Mouse (Mus musculus) CH12.LX (cell line): ENCODE data around the gene Pnrc2. TPM values are rescaled to one million over a fixed set of nuclear protein-coding genes. Genes with fewer than 3 reads are reported as not detected.

Experiments used
- DNase-seq: peaks from one replicate; pipeline ENCODE4 v3.0.0-alpha.2; 2013; ENCODE audit errors: extremely low read depth
- H3K27ac ChIP-seq: 2 replicates; pipeline ENCODE4 v1.5.1; 2012; ENCODE audit warnings: low read depth, mild to moderate bottlenecking, control low read depth, moderate library complexity; ENCODE audit not compliant: insufficient read depth
- H3K27me3 ChIP-seq: replicated peaks from 2 replicates; pipeline ENCODE3; 2012; ENCODE audit warnings: inconsistent platforms
- H3K36me3 ChIP-seq, 2 experiments: replicated peaks in 1 of 2; 2 replicates each; pipeline versions ENCODE3 to v1.6.1; 2012; ENCODE audit warnings: inconsistent platforms in 1 of 2, low read length in 1 of 2, mild to moderate bottlenecking in 1 of 2, mixed read lengths in 1 of 2, moderate library complexity in 1 of 2; ENCODE audit not compliant: control insufficient read depth in 1 of 2, insufficient read depth in 1 of 2
- H3K4me1 ChIP-seq, 2 experiments: 2 replicates each; pipeline ENCODE4 v1.6.1; 2012; ENCODE audit warnings: inconsistent platforms in 1 of 2, moderate library complexity in 1 of 2; ENCODE audit not compliant: insufficient read depth in 2 of 2, control insufficient read depth in 1 of 2
- H3K4me2 ChIP-seq: 2 replicates; pipeline ENCODE4 v1.6.1; 2012; ENCODE audit warnings: low read depth, mild to moderate bottlenecking, control low read depth; ENCODE audit not compliant: poor library complexity, insufficient read depth, severe bottlenecking
- H3K4me3 ChIP-seq, 3 experiments: fragments of 150-350 bp in 1 of 3; sonication (generic) in 1 of 3; replicated peaks in 1 of 3; 2 replicates each; pipeline versions ENCODE3 to v1.5.1; 2011 to 2012; ENCODE audit warnings: low read depth in 2 of 3, low read length in 2 of 3, mild to moderate bottlenecking in 2 of 3, moderate library complexity in 2 of 3, control low read depth in 1 of 3, improper control_type of control experiment in 1 of 3, inconsistent platforms in 1 of 3, mixed read lengths in 1 of 3; ENCODE audit not compliant: poor library complexity in 1 of 3
- H3K79me2 ChIP-seq: replicated peaks from 2 replicates; pipeline ENCODE4 v1.6.1; 2012; ENCODE audit warnings: mild to moderate bottlenecking, moderate library complexity; ENCODE audit not compliant: control insufficient read depth, poor library complexity, insufficient read depth, severe bottlenecking; ENCODE audit errors: extremely low read depth
- H3K9ac ChIP-seq: 2 replicates; pipeline ENCODE4 v1.6.1; 2012; ENCODE audit warnings: low read depth, mild to moderate bottlenecking, control low read depth, moderate library complexity; ENCODE audit not compliant: insufficient read depth
- H3K9me3 ChIP-seq: replicated peaks from 2 replicates; pipeline ENCODE3; 2012; ENCODE audit warnings: low read length, inconsistent platforms, mixed read lengths
- BHLHE40 ChIP-seq: IDR thresholded peaks from 2 replicates; pipeline ENCODE4 v1.6.1; 2011; ENCODE audit warnings: mild to moderate bottlenecking, low read depth, low read length, improper control_type of control experiment
- CHD1 ChIP-seq: IDR thresholded peaks from 2 replicates; pipeline ENCODE4 v1.6.1; 2012; ENCODE audit warnings: low read depth, low read length, improper control_type of control experiment, inconsistent platforms
- CHD2 ChIP-seq: IDR thresholded peaks from 2 replicates; pipeline ENCODE4 v1.6.1; 2011; ENCODE audit warnings: low read length, improper control_type of control experiment
- CTCF ChIP-seq, 2 experiments: IDR thresholded peaks in 1 of 2; conservative IDR thresholded peaks in 1 of 2; 2 replicates each; pipeline ENCODE4 v1.5.1; 2011 to 2012; ENCODE audit warnings: low read depth in 2 of 2, low read length in 2 of 2, improper control_type of control experiment in 1 of 2, inconsistent platforms in 1 of 2, mild to moderate bottlenecking in 1 of 2, moderate library complexity in 1 of 2
- E2F4 ChIP-seq: IDR thresholded peaks from 2 replicates; pipeline ENCODE4 v1.6.1; 2011; ENCODE audit warnings: low read depth, low read length, improper control_type of control experiment; ENCODE audit not compliant: insufficient replicate concordance
- ELF1 ChIP-seq: IDR thresholded peaks from 2 replicates; pipeline ENCODE4 v1.6.1; 2014; ENCODE audit warnings: low read depth, mild to moderate bottlenecking, inconsistent platforms, low read length, improper control_type of control experiment
- EP300 ChIP-seq: IDR thresholded peaks from 2 replicates; pipeline ENCODE4 v1.6.1; 2011; ENCODE audit warnings: low read length, improper control_type of control experiment
- ETS1 ChIP-seq: conservative IDR thresholded peaks from 2 replicates; pipeline ENCODE4 v1.6.1; 2012; ENCODE audit warnings: low read depth, mild to moderate bottlenecking, inconsistent platforms, low read length, improper control_type of control experiment, moderate library complexity
- HCFC1 ChIP-seq: IDR thresholded peaks from 2 replicates; pipeline ENCODE4 v1.6.1; 2012; ENCODE audit warnings: low read depth, mild to moderate bottlenecking, inconsistent platforms, low read length, improper control_type of control experiment
- IRF4 ChIP-seq: IDR thresholded peaks from 2 replicates; pipeline ENCODE4 v1.6.1; 2014; ENCODE audit warnings: low read depth, mild to moderate bottlenecking, inconsistent platforms, low read length, improper control_type of control experiment
- JUN ChIP-seq: IDR thresholded peaks from 2 replicates; pipeline ENCODE4 v1.6.1; 2011; ENCODE audit warnings: low read depth, mild to moderate bottlenecking, low read length, improper control_type of control experiment, moderate library complexity; ENCODE audit not compliant: insufficient read depth
- JUND ChIP-seq: conservative IDR thresholded peaks from 2 replicates; pipeline ENCODE4 v1.6.1; 2011; ENCODE audit warnings: low read depth, low read length, improper control_type of control experiment
- MAFK ChIP-seq: IDR thresholded peaks from 2 replicates; pipeline ENCODE4 v1.6.1; 2011; ENCODE audit warnings: low read length, improper control_type of control experiment; ENCODE audit not compliant: insufficient replicate concordance
- MAX ChIP-seq: IDR thresholded peaks from 2 replicates; pipeline ENCODE4 v1.6.1; 2011; ENCODE audit warnings: low read length, improper control_type of control experiment
- MAZ ChIP-seq: IDR thresholded peaks from 2 replicates; pipeline ENCODE4 v1.6.1; 2012; ENCODE audit warnings: low read depth, mild to moderate bottlenecking, inconsistent platforms, low read length, improper control_type of control experiment, moderate library complexity
- MEF2A ChIP-seq: IDR thresholded peaks from 2 replicates; pipeline ENCODE4 v1.6.1; 2014; ENCODE audit warnings: low read depth, mild to moderate bottlenecking, inconsistent platforms, low read length, improper control_type of control experiment, borderline replicate concordance
- MXI1 ChIP-seq: IDR thresholded peaks from 2 replicates; pipeline ENCODE4 v1.6.1; 2011; ENCODE audit warnings: mild to moderate bottlenecking, low read depth, low read length, improper control_type of control experiment
- MYC ChIP-seq: IDR thresholded peaks from 2 replicates; pipeline ENCODE4 v1.6.1; 2011; ENCODE audit warnings: low read depth, mild to moderate bottlenecking, improper control_type of control experiment, low read length
- NELFE ChIP-seq: IDR thresholded peaks from 2 replicates; pipeline ENCODE4 v1.6.1; 2011; ENCODE audit warnings: low read depth, low read length, improper control_type of control experiment
- NRF1 ChIP-seq: IDR thresholded peaks from 2 replicates; pipeline ENCODE4 v1.6.1; 2014; ENCODE audit warnings: low read depth, mild to moderate bottlenecking, inconsistent platforms, low read length, improper control_type of control experiment, moderate library complexity
- PAX5 ChIP-seq: IDR thresholded peaks from 2 replicates; pipeline ENCODE4 v1.6.1; 2012; ENCODE audit warnings: low read length, inconsistent platforms, mixed read lengths
- POLR2A ChIP-seq: IDR thresholded peaks from 2 replicates; pipeline ENCODE4 v1.6.1; 2011; ENCODE audit warnings: low read depth, mild to moderate bottlenecking, improper control_type of control experiment, low read length
- POLR2AphosphoS2 ChIP-seq: IDR thresholded peaks from 2 replicates; pipeline ENCODE4 v1.6.1; 2011; ENCODE audit warnings: low read depth, low read length, improper control_type of control experiment
- RCOR1 ChIP-seq: conservative IDR thresholded peaks from 2 replicates; pipeline ENCODE4 v1.6.1; 2012; ENCODE audit warnings: low read depth, mild to moderate bottlenecking, inconsistent platforms, low read length, improper control_type of control experiment
- SIN3A ChIP-seq: IDR thresholded peaks from 2 replicates; pipeline ENCODE4 v1.6.1; 2012; ENCODE audit warnings: low read length, improper control_type of control experiment, inconsistent platforms
- SMC3 ChIP-seq: IDR thresholded peaks from 2 replicates; pipeline ENCODE4 v1.6.1; 2011; ENCODE audit warnings: low read depth, low read length, improper control_type of control experiment
- TBP ChIP-seq: conservative IDR thresholded peaks from 2 replicates; pipeline ENCODE4 v1.6.1; 2011; ENCODE audit warnings: low read depth, low read length, improper control_type of control experiment
- TCF12 ChIP-seq: IDR thresholded peaks from 2 replicates; pipeline ENCODE4 v1.6.1; 2014; ENCODE audit warnings: low read depth, mild to moderate bottlenecking, inconsistent platforms, low read length, improper control_type of control experiment
- UBTF ChIP-seq: IDR thresholded peaks from 2 replicates; pipeline ENCODE4 v1.6.1; 2012; ENCODE audit warnings: low read depth, mild to moderate bottlenecking, inconsistent platforms, low read length, improper control_type of control experiment, moderate library complexity
- USF1 ChIP-seq: IDR thresholded peaks from 2 replicates; pipeline ENCODE4 v1.6.1; 2014; ENCODE audit warnings: low read depth, mild to moderate bottlenecking, inconsistent platforms, low read length, improper control_type of control experiment
- USF2 ChIP-seq: conservative IDR thresholded peaks from 2 replicates; pipeline ENCODE4 v1.6.1; 2011; ENCODE audit warnings: low read depth, low read length, improper control_type of control experiment
- ZC3H11A ChIP-seq: IDR thresholded peaks from 2 replicates; pipeline ENCODE4 v1.6.1; 2012; ENCODE audit warnings: low read depth, mild to moderate bottlenecking, inconsistent platforms, low read length, improper control_type of control experiment
- ZKSCAN1 ChIP-seq: IDR thresholded peaks from 2 replicates; pipeline ENCODE4 v1.6.1; 2012; ENCODE audit warnings: low read depth, inconsistent platforms, low read length, improper control_type of control experiment, borderline replicate concordance
- ZMIZ1 ChIP-seq: IDR thresholded peaks from 2 replicates; pipeline ENCODE4 v1.6.1; 2012; ENCODE audit warnings: low read depth, mild to moderate bottlenecking, inconsistent platforms, low read length, improper control_type of control experiment
- dilution Hi-C: fragments of 300-500 bp; cut with MboI; formaldehyde crosslinking; loops from 2 replicates; pipeline ENCODE4 v1.14.3; 2020; ENCODE audit warnings: low sequenced_read_pairs; ENCODE audit not compliant: extremely low pct_unique_long_range_greater_than_20kb, extremely low pct_ligation_motif_present
- in situ Hi-C: fragments of 300-500 bp; cut with MboI; formaldehyde crosslinking; loops from 3 replicates; pipeline ENCODE4 v1.14.3; 2019; ENCODE audit warnings: low sequenced_read_pairs, low pct_ligation_motif_present, low pct_unique_long_range_greater_than_20kb, mixed read lengths
- polyA plus RNA-seq: library from polyadenylated mRNA; unstranded; fragments of >175 nt; gene quantifications from 2 replicates; pipeline ENCODE4 v1.2.1, GENCODE M21; 2012; ENCODE audit warnings: low read depth; ENCODE audit not compliant: insufficient read length
- total RNA-seq, 2 experiments: library from RNA; depleted of rRNA; stranded (reverse); fragments of 300-350 nt in 1 of 2; fragments of >200 nt in 1 of 2; gene quantifications; 2 replicates each; pipeline ENCODE4 v1.2.3; 2012 to 2014

The Pnrc2 gene
- total RNA-seq (2012; rRNA removed) = 22.2 and 30.5 TPM in 2 replicates
- 46.9 and 55.0 TPM in 2 replicates for total RNA-seq (2014; rRNA removed)
- 32.8 and 34.4 TPM in 2 replicates for polyA plus RNA-seq

- dilution Hi-C loops (no loop called here), in situ Hi-C loops (no loop called here)
- Histone ChIP-seq H3K36me3 (peaks cover 10 to 25% of the 10 kb centered on the region in 2 experiments), H3K27ac (peak within 1 kb of the TSS; percentile 92), H3K9ac (peak within 1 kb of the TSS; percentile 79), H3K27me3 (no peaks in the 10 kb centered on the region), H3K79me2 (peaks cover 29% of the 10 kb centered on the region), H3K9me3 (no peaks in the 10 kb centered on the region), H3K4me2 (peak within 1 kb of the TSS; percentile 81), H3K4me3 (peak within 1 kb of the TSS; percentile 65 to 77 (median 76)), H3K4me1 (peaks cover 12 to 67% of the 10 kb centered on the region in 2 experiments)
- TF ChIP-seq ETS1 = no peak
- peak; percentile 58 for TF ChIP-seq UBTF
- TF ChIP-seq POLR2A = peak; percentile 76
- no peak for TF ChIP-seq SMC3
- no peak for TF ChIP-seq MAFK
- peak; percentile 76 for TF ChIP-seq ELF1
- TF ChIP-seq MAZ = 0 out of 2 replicates have a peak, but pooled peaks have one; percentile 11
- TF ChIP-seq NELFE = peak; percentile 72; the same call in 1 of the 2 replicates
- TF ChIP-seq ZMIZ1 = peak; percentile 84; the same call in 1 of the 2 replicates
- no peak for TF ChIP-seq CHD1
- no peak for TF ChIP-seq PAX5
- no peak for TF ChIP-seq JUND
- TF ChIP-seq CTCF (conservative IDR thresholded peaks at IDR 0.05 in 1 of 2, IDR thresholded peaks at IDR 0.05 in 1 of 2; ENCODE audit: low read depth in 2 of 2, low read length in 2 of 2) = no peak
- no peak; the same call in 1 of the 2 replicates for TF ChIP-seq MAX
- no peak for TF ChIP-seq EP300
- TF ChIP-seq TBP = 0 out of 2 replicates have a peak, but pooled peaks have one; percentile 54
- peak; percentile 66; the same call in 1 of the 2 replicates for TF ChIP-seq NRF1
- peak; percentile 51 for TF ChIP-seq MXI1
- TF ChIP-seq RCOR1 = no peak
- peak; percentile 62 for TF ChIP-seq HCFC1
- 0 out of 2 replicates have a peak, but pooled peaks have one; percentile 17 for TF ChIP-seq MEF2A
- peak; percentile 72 for TF ChIP-seq CHD2
- TF ChIP-seq BHLHE40 = peak; percentile 44; the same call in 1 of the 2 replicates
- peak; percentile 56; the same call in 1 of the 2 replicates for TF ChIP-seq TCF12
- no peak for TF ChIP-seq ZC3H11A
- TF ChIP-seq ZKSCAN1 = no peak
- peak; percentile 49; the same call in 1 of the 2 replicates for TF ChIP-seq POLR2AphosphoS2
- no peak for TF ChIP-seq IRF4
- no peak for TF ChIP-seq USF2
- peak; percentile 24; the same call in 1 of the 2 replicates for TF ChIP-seq SIN3A
- no peak for TF ChIP-seq JUN
- no peak for TF ChIP-seq E2F4
- 0 out of 2 replicates have a peak, but pooled peaks have one; percentile 1 for TF ChIP-seq USF1
- no peak for TF ChIP-seq MYC
- DNase-seq = peak; percentile 88
These were observed at the start of gene Pnrc2 for GRCm38 (mm10) chr4:135873526-135874202. Gene Pnrc2 (minus strand): TSS chr4:135873850.
